Mouse (Mus musculus): Measurements from ENCODE around the gene Egr4. TPM values are rescaled to one million over a fixed set of nuclear protein-coding genes. Genes with fewer than 3 reads are reported as not detected.

Egr4 gene
- total RNA-seq, 2 experiments from 2014 or later = not detected

GRCm38 (mm10) chr6:85491606-85492005 lies 21.8 kb downstream of the Egr4 start:
- no peak for DNase-seq

- DNase-seq = no peak
These were observed 23.1 kb downstream of the Egr4 start for GRCm38 (mm10) chr6:85490252-85490651.

- no peak for DNase-seq
These were observed 23.7 kb downstream of the Egr4 start for GRCm38 (mm10) chr6:85489717-85490116.

- no peak for DNase-seq
These were observed 24.9 kb downstream of the Egr4 start for GRCm38 (mm10) chr6:85488510-85488909.

GRCm38 (mm10) chr6:85485738-85486137 lies 27.7 kb downstream of the Egr4 start:
- no peak for DNase-seq

- DNase-seq = no peak
These were observed 29.3 kb downstream of the Egr4 start for GRCm38 (mm10) chr6:85483843-85484721.

GRCm38 (mm10) chr6:85480685-85481084 lies 32.7 kb downstream of the Egr4 start:
- no peak for DNase-seq

- DNase-seq = no peak
These were observed 33.4 kb downstream of the Egr4 start for GRCm38 (mm10) chr6:85479979-85480378.

- no peak for DNase-seq
These were observed 35.0 kb downstream of the Egr4 start for GRCm38 (mm10) chr6:85478416-85478815.

- DNase-seq = no peak
These were observed 35.9 kb downstream of the Egr4 start for GRCm38 (mm10) chr6:85477366-85477917.

GRCm38 (mm10) chr6:85475581-85475980 lies 37.8 kb downstream of the Egr4 start:
- no peak for DNase-seq

- DNase-seq = no peak
These were observed 40.8 kb downstream of the Egr4 start for GRCm38 (mm10) chr6:85472542-85472941.

GRCm38 (mm10) chr6:85471962-85472361 lies 41.4 kb downstream of the Egr4 start:
- no peak for DNase-seq

GRCm38 (mm10) chr6:85469660-85470430 lies 43.5 kb downstream of the Egr4 start:
- DNase-seq = no peak

- no peak for DNase-seq
These were observed 48.0 kb downstream of the Egr4 start for GRCm38 (mm10) chr6:85465381-85465780.

Other genes starting within 250 kb of the Egr4 start
- 1 to 10 TPM; 3.0 to 3.6 TPM for gene Sfxn5, start 180.2 kb downstream of the Egr4 start, total RNA-seq (2021)
- 10 to 100 TPM; 74.7 to 79.8 TPM for gene Rab11fip5, start 139.0 kb downstream of the Egr4 start, total RNA-seq (2021)
- gene Noto, start 89.7 kb downstream of the Egr4 start, total RNA-seq (2021) = not detected
- gene Smyd5, start 81.6 kb downstream of the Egr4 start, total RNA-seq (2021) = 10 to 100 TPM; 17.1 to 19.6 TPM
- 100 to 1,000 TPM; 189 to 197 TPM for gene Cct7, start 62.1 kb downstream of the Egr4 start, total RNA-seq (2021)
- 10 to 100 TPM; 25.7 to 29.2 TPM for gene Pradc1, start 61.6 kb downstream of the Egr4 start, total RNA-seq (2021)
- gene Fbxo41, start 10.6 kb downstream of the Egr4 start, total RNA-seq (2021) = not detected
- gene Alms1, start 73.9 kb upstream of the Egr4 start, total RNA-seq (2021) = 1 to 10 TPM; 5.8 to 6.5 TPM
- gene Nat8f7, start 199.6 kb upstream of the Egr4 start, total RNA-seq (2021) = not detected

Measured in heart, postnatal 4 days (tissue).